Mouse (Mus musculus) midbrain, embryonic 12.5 days (tissue): ENCODE data around the gene Ank2. TPM values are rescaled to one million over a fixed set of nuclear protein-coding genes. Genes with fewer than 3 reads are reported as not detected.
A peak's percentile ranks its signal among the peaks of the same experiment; 100 is the strongest.
"Not testable (repeated sequence)": the region's sequence is repeated elsewhere in the genome, so short reads cannot be mapped to it uniquely, and the experiment has no call there.

Source experiments
- ATAC-seq: fragments of 200-750 bp; cut with Nextera tagmentation; 2 replicates; pipeline ENCODE4 v1.8.0; 2017; ENCODE audit warnings: low read depth, moderate TSS enrichment, moderate library complexity; ENCODE audit not compliant: low FRiP score
- H3K27ac ChIP-seq: fragments of 300-500 bp; sonication (generic); replicated peaks from 2 replicates; pipeline ENCODE4 v1.5.1; 2016; ENCODE audit warnings: mild to moderate bottlenecking
- H3K27me3 ChIP-seq: fragments of 300-500 bp; sonication (generic); 2 replicates; pipeline ENCODE4 v1.6.1; 2016; ENCODE audit warnings: mild to moderate bottlenecking
- H3K36me3 ChIP-seq: fragments of 300-500 bp; sonication (generic); 2 replicates; pipeline ENCODE4 v1.6.1; 2016
- H3K4me1 ChIP-seq: fragments of 300-500 bp; sonication (generic); 2 replicates; pipeline ENCODE4 v1.6.1; 2016
- H3K4me2 ChIP-seq: fragments of 300-500 bp; sonication (generic); replicated peaks from 2 replicates; pipeline ENCODE4 v1.6.1; 2016; ENCODE audit warnings: mild to moderate bottlenecking, moderate library complexity
- H3K4me3 ChIP-seq: fragments of 300-500 bp; sonication (generic); 2 replicates; pipeline ENCODE4 v1.5.1; 2016; ENCODE audit warnings: mild to moderate bottlenecking
- H3K9ac ChIP-seq: fragments of 300-500 bp; sonication (generic); replicated peaks from 2 replicates; pipeline ENCODE4 v1.6.1; 2016; ENCODE audit warnings: mild to moderate bottlenecking, moderate library complexity
- H3K9me3 ChIP-seq: fragments of 300-500 bp; sonication (generic); 2 replicates; pipeline ENCODE4 v1.6.1; 2016; ENCODE audit warnings: mild to moderate bottlenecking
- whole genome bisulfite sequencing: fragments of 180-500 bp; shearing (Covaris S2); methylation state at CpG from one replicate; pipeline ENCODE4 v1.1.7; 2016; 5-methylcytosine and 5-hydroxymethylcytosine counted together
- polyA plus RNA-seq: library from polyadenylated mRNA; unstranded; fragments of >200 nt; fragmentation: Nextera tagmentation; extraction: Ambion mirVana; gene quantifications from 2 replicates; pipeline ENCODE4 v1.2.1, GENCODE M21; 2016

Ank2 gene
- polyA plus RNA-seq, 1 experiment from 2014 or later: 141 TPM

- no peak overlapping the region for H3K4me3 ChIP-seq
- H3K9ac ChIP-seq: no peak overlapping the region
- no peaks in the 10 kb centered on the region for H3K4me1 ChIP-seq
- no peaks in the 10 kb centered on the region for H3K9me3 ChIP-seq
- no peak overlapping the region for H3K27ac ChIP-seq
- no peak overlapping the region for H3K4me2 ChIP-seq
- H3K36me3 ChIP-seq: no peaks in the 10 kb centered on the region
- 90% methylated on average over 6 of the region's 6 CpGs for WGBS
- ATAC-seq: no peak
- H3K27me3 ChIP-seq: no peaks in the 10 kb centered on the region
Measured at GRCm38 (mm10) chr3:127331562-127331961, 167.6 kb downstream of the Ank2 start.

GRCm38 (mm10) chr3:127326355-127326754 is 172.8 kb downstream of the Ank2 start:
- no peaks in the 10 kb centered on the region for H3K36me3 ChIP-seq
- H3K4me3 ChIP-seq: no peak overlapping the region
- no peak overlapping the region for H3K27ac ChIP-seq
- WGBS: 92% methylated on average over 8 of the region's 8 CpGs
- no peak for ATAC-seq
- no peaks in the 10 kb centered on the region for H3K27me3 ChIP-seq
- no peak overlapping the region for H3K4me2 ChIP-seq
- H3K4me1 ChIP-seq: no peaks in the 10 kb centered on the region
- H3K9me3 ChIP-seq: no peaks in the 10 kb centered on the region
- H3K9ac ChIP-seq: no peak overlapping the region

- Histone ChIP-seq H3K4me2 (no peak overlapping the region), H3K36me3 (no peaks in the 10 kb centered on the region), H3K9ac (no peak overlapping the region), H3K9me3 (no peaks in the 10 kb centered on the region), H3K4me3 (no peak overlapping the region), H3K27me3 (no peaks in the 10 kb centered on the region), H3K4me1 (no peaks in the 10 kb centered on the region), H3K27ac (no peak overlapping the region)
- no peak for ATAC-seq
Measured at GRCm38 (mm10) chr3:127322870-127323269, 176.3 kb downstream of the Ank2 start.

GRCm38 (mm10) chr3:127321645-127322044 is 177.5 kb downstream of the Ank2 start:
- Histone ChIP-seq H3K4me2 (no peak overlapping the region), H3K9me3 (no peaks in the 10 kb centered on the region), H3K36me3 (no peaks in the 10 kb centered on the region), H3K9ac (no peak overlapping the region), H3K27ac (no peak overlapping the region), H3K4me3 (no peak overlapping the region), H3K27me3 (no peaks in the 10 kb centered on the region), H3K4me1 (no peaks in the 10 kb centered on the region)
- no peak for ATAC-seq
- WGBS: 85% methylated on average over 5 of the region's 5 CpGs

GRCm38 (mm10) chr3:127321031-127321430 is 178.1 kb downstream of the Ank2 start:
- H3K4me3 ChIP-seq, H3K9me3 ChIP-seq, ATAC-seq, H3K4me2 ChIP-seq, H3K36me3 ChIP-seq, H3K4me1 ChIP-seq, H3K27me3 ChIP-seq, H3K9ac ChIP-seq, H3K27ac ChIP-seq: not testable (repeated sequence)
- 91% methylated on average over 5 of the region's 5 CpGs for WGBS

- no peak overlapping the region for H3K27ac ChIP-seq
- no peaks in the 10 kb centered on the region for H3K36me3 ChIP-seq
- H3K4me1 ChIP-seq: no peaks in the 10 kb centered on the region
- H3K4me3 ChIP-seq: no peak overlapping the region
- no peak for ATAC-seq
- H3K4me2 ChIP-seq: no peak overlapping the region
- no peak overlapping the region for H3K9ac ChIP-seq
- no peaks in the 10 kb centered on the region for H3K9me3 ChIP-seq
- no peaks in the 10 kb centered on the region for H3K27me3 ChIP-seq
- 93% methylated on average over 8 of the region's 8 CpGs for WGBS
Measured at GRCm38 (mm10) chr3:127320311-127320710, 178.8 kb downstream of the Ank2 start.

- H3K4me3 ChIP-seq: no peak overlapping the region
- no peak overlapping the region for H3K4me2 ChIP-seq
- no peak overlapping the region for H3K9ac ChIP-seq
- no peaks in the 10 kb centered on the region for H3K4me1 ChIP-seq
- no peaks in the 10 kb centered on the region for H3K27me3 ChIP-seq
- 80% methylated on average over 6 of the region's 6 CpGs for WGBS
- H3K9me3 ChIP-seq: no peaks in the 10 kb centered on the region
- H3K27ac ChIP-seq: no peak overlapping the region
- ATAC-seq: no peak
- no peaks in the 10 kb centered on the region for H3K36me3 ChIP-seq
Measured at GRCm38 (mm10) chr3:127317641-127318040, 181.5 kb downstream of the Ank2 start.

- WGBS: 88% methylated on average over 2 of the region's 2 CpGs
- ATAC-seq: no peak
- Histone ChIP-seq H3K9me3 (no peaks in the 10 kb centered on the region), H3K4me1 (no peaks in the 10 kb centered on the region), H3K27me3 (no peaks in the 10 kb centered on the region), H3K27ac (no peak overlapping the region), H3K4me2 (no peak overlapping the region), H3K9ac (no peak overlapping the region), H3K36me3 (no peaks in the 10 kb centered on the region), H3K4me3 (no peak overlapping the region)
Measured at GRCm38 (mm10) chr3:127316717-127317116, 182.4 kb downstream of the Ank2 start.

GRCm38 (mm10) chr3:127311521-127311920 is 187.6 kb downstream of the Ank2 start:
- Histone ChIP-seq H3K9ac (no peak overlapping the region), H3K27me3 (no peaks in the 10 kb centered on the region), H3K36me3 (no peaks in the 10 kb centered on the region), H3K9me3 (no peaks in the 10 kb centered on the region), H3K4me1 (no peaks in the 10 kb centered on the region), H3K4me3 (no peak overlapping the region), H3K27ac (no peak overlapping the region), H3K4me2 (no peak overlapping the region)
- 81% methylated on average over 6 of the region's 6 CpGs for WGBS
- ATAC-seq: no peak

GRCm38 (mm10) chr3:127310079-127310478 is 189.1 kb downstream of the Ank2 start:
- Histone ChIP-seq H3K9ac (no peak overlapping the region), H3K4me3 (no peak overlapping the region), H3K27ac (no peak overlapping the region), H3K4me2 (no peak overlapping the region), H3K27me3 (no peaks in the 10 kb centered on the region), H3K4me1 (no peaks in the 10 kb centered on the region), H3K36me3 (no peaks in the 10 kb centered on the region), H3K9me3 (no peaks in the 10 kb centered on the region)
- no peak for ATAC-seq
- 82% methylated on average over 3 of the region's 3 CpGs for WGBS

- Histone ChIP-seq H3K9me3 (no peaks in the 10 kb centered on the region), H3K27me3 (no peaks in the 10 kb centered on the region), H3K4me1 (peaks cover 18% of the 10 kb centered on the region), H3K9ac (no peak overlapping the region), H3K36me3 (no peaks in the 10 kb centered on the region), H3K27ac (peak overlapping the region; percentile 64), H3K4me2 (no peak overlapping the region), H3K4me3 (no peak overlapping the region)
- WGBS: 29% methylated on average over 6 of the region's 6 CpGs
- peak; percentile 78 for ATAC-seq
Measured at GRCm38 (mm10) chr3:127303957-127304553, 195.1 kb downstream of the Ank2 start.

- no peak for ATAC-seq
- Histone ChIP-seq H3K9ac (no peak overlapping the region), H3K4me2 (no peak overlapping the region), H3K9me3 (no peaks in the 10 kb centered on the region), H3K27ac (0 out of 2 replicates have a peak overlapping the region, but pooled peaks have one; percentile 5), H3K36me3 (no peaks in the 10 kb centered on the region), H3K4me3 (no peak overlapping the region), H3K4me1 (peaks cover 18% of the 10 kb centered on the region), H3K27me3 (no peaks in the 10 kb centered on the region)
- WGBS: 79% methylated on average over 4 of the region's 4 CpGs
Measured at GRCm38 (mm10) chr3:127303041-127303440, 196.1 kb downstream of the Ank2 start.

GRCm38 (mm10) chr3:127300790-127301189 is 198.4 kb downstream of the Ank2 start:
- Histone ChIP-seq H3K27ac (peak overlapping the region; percentile 20; the same call in 1 of the 2 replicates), H3K4me3 (no peak overlapping the region)
- no peak for ATAC-seq

More at GRCm38 (mm10) chr3:127300790-127301189, 198.4 kb downstream of the Ank2 start:
- no peaks in the 10 kb centered on the region for H3K9me3 ChIP-seq
- H3K36me3 ChIP-seq: no peaks in the 10 kb centered on the region
- H3K9ac ChIP-seq: no peak overlapping the region
- no peak overlapping the region for H3K4me2 ChIP-seq
- H3K4me1 ChIP-seq: peaks cover 21% of the 10 kb centered on the region
- no peaks in the 10 kb centered on the region for H3K27me3 ChIP-seq
